Mouse (Mus musculus) Muller cell, postnatal 12 days (primary cell): ENCODE measurements at regions not wholly inside any gene's neighbourhood (a gene's known extent, or its start where the extent isn't known, plus 50 kb on each side); places are given as distances from the start of the nearest gene placed in this dataset.

Experiments
- DNase-seq: peaks from one replicate; pipeline ENCODE4 v3.0.0-alpha.2; 2015; ENCODE audit errors: inconsistent ontology term

DNA sequence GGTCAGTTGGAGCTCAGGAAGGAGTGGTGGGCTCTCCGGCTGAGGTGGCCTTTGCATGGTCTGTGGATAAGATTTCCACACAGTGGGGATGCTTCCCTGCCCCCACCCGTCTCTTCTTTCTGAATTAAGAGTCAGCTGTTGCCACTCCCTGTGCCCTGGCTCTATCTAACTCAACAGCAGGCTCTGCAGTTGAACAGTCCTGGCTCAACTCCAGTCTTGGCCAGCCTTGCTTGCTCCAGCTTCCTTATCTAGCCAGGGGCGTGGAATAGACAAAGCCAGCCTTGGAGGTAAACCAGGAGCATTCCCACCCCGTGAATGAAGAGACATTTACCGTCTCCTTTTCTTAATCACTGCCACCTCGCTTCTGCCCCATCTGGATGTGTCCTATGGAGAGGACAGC lies 89.7 kb downstream of the Mn1 start:
- no peak for DNase-seq

DNA sequence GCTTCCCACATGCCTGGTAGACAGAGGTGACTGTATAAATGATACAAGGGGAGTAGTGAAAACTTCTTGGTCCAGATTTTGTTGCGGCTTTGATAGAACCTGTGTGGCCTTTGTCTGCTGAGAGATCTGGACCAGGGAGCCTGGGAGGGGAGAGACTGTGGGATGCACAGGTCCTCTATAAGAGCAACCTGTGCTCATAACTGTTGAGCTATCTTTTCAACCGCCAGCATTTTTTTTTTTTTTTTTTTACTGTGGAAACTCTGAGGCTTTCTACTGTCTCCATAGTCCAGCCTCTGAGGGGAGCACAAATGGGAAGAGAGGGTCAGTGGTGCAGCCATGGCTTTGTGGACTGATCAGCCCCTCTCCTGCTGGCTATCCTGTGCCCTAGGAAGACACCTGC lies 90.2 kb downstream of the Mn1 start:
- DNase-seq: no peak

DNA sequence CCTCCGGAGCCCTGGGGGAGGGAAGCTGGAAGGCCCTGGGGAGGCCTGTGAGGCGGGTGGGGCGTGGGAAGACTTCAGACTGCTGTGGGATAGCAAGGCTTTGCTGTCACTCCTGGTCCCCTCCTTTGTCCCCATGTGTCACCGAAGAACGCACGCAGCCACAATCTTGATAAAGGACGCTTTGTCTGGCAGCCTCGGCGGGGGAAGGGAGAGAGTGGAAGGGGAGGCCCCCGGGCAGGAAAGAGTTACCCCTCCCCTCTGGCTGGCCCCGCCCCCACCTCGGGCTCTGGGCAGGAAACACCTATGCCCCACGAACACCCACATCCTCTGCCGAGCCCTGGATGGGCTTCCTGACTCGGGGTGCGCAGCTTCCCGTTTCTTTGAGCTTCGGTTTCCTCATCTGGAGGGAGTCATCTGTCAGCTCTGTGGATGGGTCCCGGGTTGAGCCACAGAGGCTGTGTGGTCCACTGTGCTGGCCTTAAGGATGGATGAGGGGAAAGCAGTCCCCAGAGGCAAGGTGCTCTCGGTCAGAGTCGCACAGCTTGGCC lies 91.9 kb downstream of the Mn1 start:
- peak; percentile 52 for DNase-seq

DNA sequence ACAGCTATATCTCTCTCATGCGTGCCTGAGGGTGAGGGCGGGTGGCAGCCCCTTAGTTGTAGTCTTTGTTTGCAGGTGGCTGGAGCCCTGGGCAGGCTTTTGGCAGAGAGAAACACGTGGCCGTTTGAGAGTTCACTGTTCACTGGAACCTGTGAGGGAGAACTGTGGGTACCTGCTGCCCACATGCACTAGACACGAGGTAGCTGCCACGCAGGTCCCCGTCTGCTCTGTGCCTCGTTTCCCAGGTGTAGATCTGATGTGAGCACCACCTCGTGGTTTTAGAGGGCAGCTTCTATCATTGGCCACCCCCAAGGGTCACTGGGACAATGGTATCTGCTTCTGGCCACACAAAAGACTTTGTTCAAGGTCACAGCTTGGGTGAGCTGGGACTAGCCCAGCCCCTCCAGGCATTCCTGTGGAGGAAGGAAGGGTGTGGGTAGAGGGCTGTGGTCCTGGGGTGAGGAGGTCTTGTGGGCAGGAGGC lies 92.5 kb downstream of the Mn1 start:
- peak; percentile 29 for DNase-seq

DNA sequence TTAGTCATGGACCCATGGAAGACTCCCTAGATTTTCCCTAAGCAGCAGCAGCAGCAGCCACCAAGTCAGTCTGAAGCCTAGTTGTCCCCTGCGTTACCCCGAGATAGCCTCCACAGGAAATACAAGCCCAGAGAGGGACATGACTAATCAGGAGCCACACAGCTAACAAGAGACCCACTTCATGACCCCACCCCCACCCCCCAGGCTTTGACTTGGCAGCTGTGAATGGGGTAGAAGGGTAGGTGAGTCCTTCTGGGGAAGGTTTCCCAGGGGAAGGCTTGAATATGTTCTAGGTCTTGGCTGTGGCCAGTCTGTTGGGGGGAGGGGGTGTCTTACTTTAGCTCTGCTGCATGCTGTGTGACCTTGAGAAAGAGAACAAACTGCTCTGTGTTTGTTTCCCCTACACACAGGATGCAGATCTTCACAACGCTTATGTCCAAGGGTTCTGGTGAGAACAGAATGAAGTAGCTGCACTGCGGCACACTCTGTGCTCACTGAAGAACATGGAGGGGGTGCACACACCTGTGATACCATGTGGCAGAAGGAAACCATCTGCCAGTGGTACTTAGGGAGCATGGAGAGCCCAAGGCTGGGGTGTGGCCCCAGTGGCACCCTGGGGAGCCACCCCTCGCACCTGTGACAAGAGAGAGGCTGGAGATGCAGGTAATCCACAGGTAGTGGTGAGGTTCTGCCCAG lies 93.2 kb downstream of the Mn1 start:
- DNase-seq: no peak

DNA sequence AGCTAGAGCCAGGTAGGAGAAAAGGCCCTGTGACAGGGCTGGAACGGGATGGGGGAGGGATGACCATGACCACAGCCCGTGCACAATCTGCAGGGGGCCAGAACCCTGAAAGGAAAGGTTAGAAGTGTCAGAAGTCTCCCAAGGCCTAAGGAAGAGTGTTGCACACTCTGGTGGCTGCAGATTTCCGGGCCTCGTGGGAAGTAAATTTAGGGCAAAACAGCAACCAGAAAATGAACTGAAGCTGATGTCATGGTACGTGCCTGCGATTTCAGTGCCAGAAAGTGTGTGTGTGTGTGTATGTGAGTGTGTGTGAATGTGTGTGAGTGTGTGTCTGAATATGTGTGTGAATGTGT lies 93.7 kb downstream of the Mn1 start:
- DNase-seq: no peak

DNA sequence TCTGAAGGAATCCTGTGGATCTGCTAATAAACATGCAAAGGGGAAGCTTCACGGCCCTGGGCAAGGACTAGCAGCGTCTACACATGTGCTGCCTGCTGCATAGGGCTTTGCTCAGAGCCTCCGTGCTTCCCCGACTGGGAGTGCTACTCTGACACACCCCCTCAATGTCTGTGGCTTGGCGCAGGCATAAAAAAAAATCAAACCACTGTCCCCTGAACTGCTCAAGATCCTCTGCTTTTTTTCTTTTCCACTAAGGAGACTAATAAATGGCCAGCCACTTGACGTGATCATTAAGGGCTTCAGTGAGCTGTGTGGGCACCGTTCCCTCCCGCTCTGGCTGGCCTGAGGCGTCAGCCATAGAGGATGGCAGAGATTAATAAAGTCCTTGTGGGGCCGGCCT lies 94.8 kb downstream of the Mn1 start:
- peak; percentile 45 for DNase-seq

DNA sequence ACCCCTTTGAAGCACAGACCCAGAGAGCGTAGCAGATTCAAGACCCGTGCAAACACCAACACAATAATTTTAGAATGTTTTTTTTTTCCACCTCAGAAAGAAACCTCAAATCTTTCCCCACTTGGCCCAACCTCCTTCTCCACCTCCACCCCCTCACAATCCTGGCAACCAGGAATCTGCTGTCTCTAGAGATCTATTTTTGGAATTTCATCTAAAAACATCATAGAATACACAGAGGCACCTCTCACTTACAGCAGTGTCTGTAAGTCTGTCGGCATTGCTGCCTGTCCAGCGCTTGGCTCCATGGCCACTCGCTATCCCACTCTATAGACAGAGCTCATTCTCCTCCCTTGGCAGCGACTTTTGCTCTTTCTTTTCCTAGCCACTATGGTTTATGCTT lies 96.8 kb downstream of the Mn1 start:
- DNase-seq: no peak

DNA sequence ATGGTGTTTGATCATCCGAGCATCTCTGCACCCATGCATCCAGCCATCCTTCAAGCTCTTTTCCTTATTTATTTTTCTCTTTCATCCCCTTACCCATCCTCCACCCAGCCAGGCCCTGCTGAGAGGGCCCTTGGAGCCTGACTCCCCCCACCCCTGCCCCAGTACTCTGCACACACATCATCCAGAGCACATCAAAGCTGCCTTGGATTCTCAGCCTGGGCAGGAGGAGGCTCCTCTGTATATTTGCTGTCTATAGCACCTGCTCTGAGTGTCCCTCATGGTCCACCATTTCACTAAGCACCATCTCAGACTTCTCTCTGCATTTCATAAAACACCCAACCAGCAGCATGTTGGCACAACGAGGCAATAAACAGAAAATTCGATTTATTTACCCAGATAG lies 101.9 kb downstream of the Mn1 start:
- DNase-seq: no peak

DNA sequence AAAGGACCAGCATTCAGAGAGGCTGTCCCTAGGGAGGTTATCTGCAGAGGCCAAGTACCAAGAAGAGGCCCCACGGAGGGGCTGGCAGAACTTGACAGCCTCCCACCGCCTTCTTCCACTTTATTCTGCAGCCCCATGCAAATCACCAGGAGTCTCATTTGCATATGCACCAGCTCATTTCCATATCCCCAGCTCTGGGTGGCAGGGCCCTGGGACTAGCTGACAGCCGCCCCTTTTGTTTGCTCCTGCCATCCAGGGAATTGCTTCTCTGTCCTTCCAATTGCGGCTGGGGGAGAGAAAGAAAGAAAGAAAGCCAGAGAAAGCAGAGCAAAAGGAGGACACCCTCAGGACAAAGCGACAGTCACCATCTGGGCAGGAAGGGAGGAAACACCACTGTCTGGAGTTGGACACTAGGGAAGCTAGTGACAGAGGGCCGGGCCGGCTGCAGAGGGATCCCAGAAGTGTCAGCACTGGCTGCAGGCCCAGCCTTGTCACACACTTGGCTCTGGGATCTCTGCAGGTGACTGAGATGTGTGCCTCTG lies 102.4 kb downstream of the Mn1 start:
- no peak for DNase-seq

DNA sequence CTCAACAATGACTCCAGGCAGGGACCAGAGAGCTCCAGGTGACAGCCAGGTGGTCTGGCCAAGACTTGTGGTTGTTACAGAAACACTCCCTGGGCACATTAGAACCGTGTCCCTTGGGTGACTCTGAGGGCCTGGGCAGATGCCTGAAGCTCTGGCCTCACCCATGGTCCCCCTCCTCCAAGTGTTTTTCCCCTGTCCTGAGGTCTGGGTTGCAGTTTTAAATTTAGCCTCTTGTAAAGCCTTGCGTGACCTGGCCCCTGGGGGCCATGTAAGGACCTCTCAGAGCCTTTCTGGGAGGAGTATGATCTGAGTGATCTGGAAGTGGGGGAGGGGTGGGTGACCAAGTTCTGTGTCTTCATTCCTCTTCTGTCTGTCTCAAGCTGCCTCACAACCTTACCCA lies 104.7 kb downstream of the Mn1 start:
- DNase-seq: no peak

DNA sequence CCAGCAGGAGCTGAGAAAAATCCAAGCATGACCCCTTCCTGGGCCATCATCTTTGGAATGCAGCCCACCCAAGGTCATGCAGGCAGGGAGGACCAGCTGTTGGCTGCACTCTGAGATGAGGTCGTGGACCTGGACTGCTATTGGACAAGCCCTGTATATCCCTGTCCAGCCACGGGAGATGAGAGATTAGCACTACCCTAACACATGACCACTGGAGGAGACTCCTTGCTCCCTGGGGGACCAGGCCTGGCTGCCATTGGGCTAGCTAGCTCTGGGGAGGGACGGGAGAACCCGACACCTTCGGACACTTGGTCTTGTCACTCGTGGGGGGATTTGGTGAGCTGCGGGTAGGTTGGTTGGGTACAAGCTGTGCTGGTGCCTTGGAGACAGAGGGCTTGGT lies 105.4 kb downstream of the Mn1 start:
- no peak for DNase-seq

DNA sequence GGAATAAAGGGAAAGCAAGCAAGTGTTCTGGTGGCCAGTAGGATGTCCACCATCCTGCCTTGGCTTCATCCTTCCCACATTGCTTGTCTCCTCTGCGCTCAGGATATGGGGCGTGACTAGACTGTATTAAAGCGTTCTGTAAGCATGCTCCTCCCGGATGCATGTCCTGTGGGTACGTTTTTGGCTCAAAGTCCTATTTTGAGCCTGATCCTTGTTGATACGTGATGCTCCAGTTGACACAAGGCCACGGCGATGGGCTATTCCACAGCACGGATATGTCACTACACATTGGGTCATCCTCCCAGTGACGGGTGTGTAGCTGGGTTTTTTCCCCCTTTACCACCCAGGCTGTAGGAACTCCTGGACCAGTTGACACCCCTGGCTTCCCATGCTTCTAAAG lies 110.6 kb downstream of the Mn1 start:
- DNase-seq: no peak

DNA sequence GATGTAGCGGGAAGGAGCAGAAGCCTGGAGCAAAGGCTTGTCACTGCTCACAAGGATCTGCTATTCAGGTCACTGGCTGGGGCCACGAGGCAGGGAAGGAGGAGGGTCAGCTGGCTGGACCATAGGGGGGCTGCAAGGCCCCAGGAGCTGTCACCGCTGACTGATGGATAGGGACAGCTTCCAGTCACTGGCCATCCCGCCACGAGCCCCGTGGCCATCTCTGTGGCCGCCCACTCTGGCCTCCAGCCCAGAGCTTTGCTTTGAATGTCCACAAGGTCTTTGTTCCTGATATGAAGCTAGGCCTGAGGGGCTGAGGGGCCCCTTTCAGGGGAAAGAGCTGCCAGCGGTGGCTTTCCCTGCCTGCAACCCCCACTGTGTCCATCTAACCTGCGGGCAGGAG lies 111.9 kb downstream of the Mn1 start:
- DNase-seq: peak; percentile 60

DNA sequence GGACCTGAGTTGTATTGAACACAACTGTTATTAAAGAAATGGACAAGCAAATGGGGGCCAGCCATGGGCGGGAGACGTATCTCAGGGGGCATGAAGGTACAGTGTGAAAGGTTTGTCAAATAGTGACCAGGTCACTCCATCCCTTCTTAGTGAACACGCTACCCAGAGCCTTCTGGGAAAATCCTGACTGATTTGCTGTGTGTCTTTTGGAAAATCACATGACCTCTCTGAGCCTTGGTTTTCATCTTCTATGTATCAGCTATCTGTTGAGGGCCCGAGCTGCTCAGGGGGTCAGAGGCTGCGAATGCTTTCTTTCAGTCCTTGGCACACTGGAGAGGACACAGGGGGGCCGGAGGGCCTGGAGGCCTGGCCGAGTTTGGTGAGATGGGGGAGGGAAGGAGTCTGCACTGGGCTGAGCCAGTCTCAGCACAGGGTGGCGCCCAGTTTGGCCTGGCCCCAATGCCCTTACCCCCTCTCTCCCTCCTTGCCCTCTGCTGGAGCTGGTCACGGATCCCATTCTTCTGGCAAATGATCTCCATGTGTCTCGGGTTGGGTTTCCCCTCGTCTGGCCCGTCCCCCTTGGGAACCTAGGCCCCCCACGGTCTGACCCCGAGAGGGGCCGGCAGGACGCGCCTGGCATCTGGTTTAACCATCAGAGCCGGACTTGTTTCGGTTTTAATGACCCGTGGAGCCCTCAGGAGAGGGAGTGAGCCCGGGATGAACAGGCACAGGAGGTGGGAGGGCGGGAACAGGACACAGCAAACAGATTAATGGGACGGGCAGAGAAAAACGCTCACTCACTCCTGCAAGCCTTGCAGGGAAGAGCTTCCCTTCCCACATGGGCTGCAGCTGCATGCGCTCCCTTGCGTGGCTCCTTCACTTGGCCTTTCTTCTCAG lies 113.7 kb downstream of the Mn1 start:
- DNase-seq: peak; percentile 56

DNA sequence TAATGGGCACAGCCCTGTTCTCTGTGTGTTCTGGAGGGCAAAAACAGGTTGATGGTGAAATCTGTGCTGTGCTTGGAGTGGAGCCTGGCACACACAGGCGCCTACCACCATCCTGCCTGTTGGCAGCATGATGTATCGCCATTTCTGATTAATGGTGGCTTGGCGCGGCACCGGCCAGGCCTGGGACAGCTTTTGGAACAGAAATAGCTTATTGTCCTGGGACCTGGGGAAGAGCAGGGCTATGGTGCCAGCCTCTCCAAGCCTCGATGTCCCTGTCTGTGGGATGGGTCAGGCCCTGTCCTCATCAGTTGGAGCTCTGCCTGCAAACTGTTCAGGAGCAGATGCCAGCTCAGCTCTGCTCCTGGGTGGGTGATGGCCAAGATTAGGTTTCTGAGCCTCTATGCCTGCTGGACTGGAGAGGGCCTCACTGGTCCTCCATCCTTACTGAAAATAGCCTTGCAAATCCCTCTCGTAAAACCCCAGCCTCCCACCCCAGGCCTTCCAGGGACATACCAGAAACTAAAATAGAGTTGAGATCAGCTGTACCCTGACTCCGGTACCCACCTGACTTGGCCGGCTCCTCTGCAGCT lies 115.4 kb downstream of the Mn1 start:
- no peak for DNase-seq

DNA sequence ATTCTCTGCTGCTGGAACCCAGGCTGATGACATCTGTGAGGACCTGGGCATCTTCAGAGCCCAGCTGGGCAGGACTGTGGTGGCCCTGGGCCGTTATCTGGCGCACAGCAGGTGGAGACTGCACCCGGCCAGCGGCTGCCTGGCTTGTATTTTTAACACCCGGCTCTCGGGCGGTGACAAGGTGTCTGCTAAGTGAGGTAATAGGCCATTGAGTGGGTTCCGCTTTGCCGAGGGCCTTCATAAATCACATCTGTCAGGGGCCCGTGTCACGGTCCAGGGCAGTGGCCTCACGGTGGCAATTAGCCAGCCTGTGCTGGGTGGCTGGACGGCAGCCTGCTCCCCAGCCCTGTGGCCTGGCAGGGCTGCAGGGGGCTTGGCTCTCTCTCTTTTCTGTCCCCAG lies 118.8 kb downstream of the Mn1 start:
- no peak for DNase-seq

DNA sequence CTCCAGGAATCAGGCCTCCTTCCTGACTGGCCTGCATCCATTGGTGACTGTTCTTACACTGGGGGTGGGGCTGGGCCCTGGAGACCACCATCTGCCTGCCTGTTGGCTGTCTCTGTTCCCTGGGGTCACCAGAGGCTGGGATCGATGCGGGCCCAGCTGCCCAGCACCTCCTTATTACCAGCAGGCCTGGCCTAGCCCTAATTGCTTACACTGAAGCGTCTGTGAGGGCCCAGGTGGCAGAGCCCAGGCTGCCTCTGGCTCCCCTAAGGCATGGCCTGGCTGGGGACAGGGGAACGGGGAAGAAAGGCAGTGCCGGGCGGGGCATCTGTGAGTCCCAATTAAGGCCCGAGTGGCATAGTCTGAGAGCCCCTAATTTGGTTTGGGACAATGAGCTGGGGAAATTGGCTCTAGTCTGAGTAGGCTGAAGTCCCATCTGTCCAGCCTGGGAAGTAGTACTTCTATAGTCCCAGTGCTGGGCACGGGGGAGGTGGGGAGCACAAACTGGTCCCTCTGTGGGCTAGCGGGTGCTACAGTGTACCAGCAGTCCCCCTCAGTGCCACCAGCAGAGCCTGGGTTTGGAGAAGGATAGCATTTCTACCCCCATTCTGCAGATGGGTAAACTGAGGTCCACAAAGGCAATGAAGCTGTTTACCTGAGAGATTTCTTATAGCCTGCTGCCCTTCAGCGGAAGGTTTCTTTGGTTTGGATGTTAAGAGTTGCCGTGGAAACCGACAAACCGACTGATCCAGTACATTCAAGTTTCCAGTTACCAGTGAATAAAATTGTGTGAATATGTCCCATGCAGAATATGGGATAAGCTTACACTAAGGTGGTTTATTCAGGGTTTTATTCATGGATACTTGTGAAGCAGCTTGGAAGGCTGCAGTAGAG lies 121.6 kb downstream of the Mn1 start:
- no peak for DNase-seq

DNA sequence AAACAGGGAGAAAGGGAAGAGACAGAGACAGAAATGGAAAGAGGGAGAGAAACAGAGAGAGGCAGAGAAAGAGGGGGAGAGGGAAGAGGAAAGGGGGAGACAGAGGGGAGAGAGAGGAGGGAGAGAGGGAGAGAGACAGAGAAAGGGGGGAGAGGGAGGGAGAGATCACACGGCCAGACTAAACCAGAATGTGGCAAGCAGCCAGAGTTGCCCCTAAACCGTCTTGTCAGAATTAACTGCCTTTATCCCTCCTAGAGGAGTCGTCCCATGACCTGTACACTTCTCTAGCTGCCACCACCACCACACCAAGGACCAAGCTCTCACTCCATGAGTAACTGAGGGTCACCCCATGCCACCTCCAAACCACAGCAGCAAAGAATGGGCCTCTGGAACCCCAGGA lies 123.3 kb downstream of the Mn1 start:
- no peak for DNase-seq

DNA sequence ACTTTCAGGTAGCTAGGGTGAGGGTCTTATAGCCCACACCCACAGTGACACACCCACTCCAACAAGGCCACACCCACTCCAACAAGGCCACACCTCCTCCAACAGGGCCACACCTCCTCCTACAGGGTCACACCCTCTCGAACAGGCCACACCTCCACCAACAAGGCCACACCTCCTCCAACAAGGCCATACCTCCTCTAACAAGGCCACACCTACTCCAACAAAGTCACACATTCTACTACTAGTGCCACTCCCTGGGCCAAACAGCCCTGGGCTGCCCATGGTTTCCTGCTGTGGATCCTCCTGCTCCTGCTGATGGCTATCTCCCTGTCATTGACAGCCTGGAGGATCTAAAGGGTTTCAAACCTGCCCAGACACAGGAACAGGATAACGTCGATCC lies 124.9 kb downstream of the Mn1 start:
- no peak for DNase-seq
